Mouse (Mus musculus) intestine, embryonic 14.5 days (tissue): ENCODE data around the gene Fam214a. TPM values are rescaled to one million over a fixed set of nuclear protein-coding genes. Genes with fewer than 3 reads are reported as not detected.

Experiments used
- ATAC-seq: fragments of 200-750 bp; cut with Nextera tagmentation; replicated peaks from 2 replicates; pipeline ENCODE4 v1.8.0; 2017; ENCODE audit warnings: low read depth, moderate number of reproducible peaks, moderate TSS enrichment, moderate library complexity; ENCODE audit not compliant: low FRiP score, low TSS enrichment
- DNase-seq: peaks from one replicate; pipeline ENCODE4 v3.0.0-alpha.2; 2018; ENCODE audit warnings: low spot score
- H3K27ac ChIP-seq: fragments of 300-500 bp; sonication (generic); 2 replicates; pipeline ENCODE4 v1.5.1; 2014; ENCODE audit warnings: low read depth, mild to moderate bottlenecking, control low read depth
- H3K27me3 ChIP-seq: fragments of 300-500 bp; sonication (generic); replicated peaks from 2 replicates; pipeline ENCODE4 v1.6.1; 2014; ENCODE audit warnings: low read length, control low read depth; ENCODE audit not compliant: control insufficient read depth, insufficient read depth
- H3K36me3 ChIP-seq: fragments of 300-500 bp; sonication (generic); 2 replicates; pipeline ENCODE4 v1.6.1; 2014; ENCODE audit warnings: low read length, control low read depth; ENCODE audit not compliant: control insufficient read depth, insufficient read depth
- H3K4me1 ChIP-seq: fragments of 300-500 bp; sonication (generic); replicated peaks from 2 replicates; pipeline ENCODE4 v1.6.1; 2014; ENCODE audit warnings: low read length, control low read depth, mixed read lengths; ENCODE audit not compliant: control insufficient read depth, insufficient read depth
- H3K4me2 ChIP-seq: fragments of 300-500 bp; sonication (generic); 2 replicates; pipeline ENCODE4 v1.6.1; 2014; ENCODE audit warnings: low read length
- H3K4me3 ChIP-seq: fragments of 300-500 bp; sonication (generic); 2 replicates; pipeline ENCODE4 v1.5.1; 2014; ENCODE audit warnings: low read depth, low read length, control low read depth, mixed read lengths
- H3K9ac ChIP-seq: fragments of 300-500 bp; sonication (generic); 2 replicates; pipeline ENCODE4 v1.6.1; 2014; ENCODE audit warnings: mild to moderate bottlenecking, low read length
- H3K9me3 ChIP-seq: fragments of 300-500 bp; sonication (generic); 2 replicates; pipeline ENCODE4 v1.6.1; 2016; ENCODE audit warnings: low read length, control low read depth; ENCODE audit not compliant: control insufficient read depth
- WGBS: fragments of 180-500 bp; shearing (Covaris S2); extraction: QIAGEN DNeasy Blood & Tissue Kit; methylation state at CpG from one replicate; pipeline ENCODE4 v1.1.7; 2014; 5-methylcytosine and 5-hydroxymethylcytosine counted together
- polyA plus RNA-seq: library from polyadenylated mRNA; unstranded; fragments of >200 nt; fragmentation: Nextera tagmentation; extraction: Ambion mirVana; gene quantifications from 2 replicates; pipeline ENCODE4 v1.2.1, GENCODE M21; 2014

Fam214a gene
- polyA plus RNA-seq, 1 experiment from 2014 or later = 8.9 TPM

- DNase-seq (no peak), ATAC-seq (no peak)
- no peak overlapping the region for H3K27ac ChIP-seq
- no peaks in the 10 kb centered on the region for H3K9me3 ChIP-seq
- H3K36me3 ChIP-seq = peaks cover 23% of the 10 kb centered on the region
- no peak overlapping the region for H3K4me2 ChIP-seq
- no peak overlapping the region for H3K9ac ChIP-seq
- no peaks in the 10 kb centered on the region for H3K27me3 ChIP-seq
- H3K4me3 ChIP-seq = no peak overlapping the region
- H3K4me1 ChIP-seq = 0 out of 2 replicates have a peak, but pooled peaks cover 2% of the 10 kb centered on the region
- WGBS = 59% methylated on average over 3 of the region's 3 CpGs
Measured at GRCm38 (mm10) chr9:75049100-75049499, 96.4 kb downstream of the Fam214a start.

- ATAC-seq (no peak), DNase-seq (peak; percentile 73)
- H3K4me3 ChIP-seq = no peak overlapping the region
- no peak overlapping the region for H3K27ac ChIP-seq
- H3K9me3 ChIP-seq = no peaks in the 10 kb centered on the region
- peaks cover 22% of the 10 kb centered on the region for H3K36me3 ChIP-seq
- 0 out of 2 replicates have a peak, but pooled peaks cover 5% of the 10 kb centered on the region for H3K4me1 ChIP-seq
- no peak overlapping the region for H3K9ac ChIP-seq
- no peak overlapping the region for H3K4me2 ChIP-seq
- WGBS = 32% methylated on average over 3 of the region's 3 CpGs
- H3K27me3 ChIP-seq = no peaks in the 10 kb centered on the region
Measured at GRCm38 (mm10) chr9:75050003-75050402, 97.3 kb downstream of the Fam214a start.

- Histone ChIP-seq H3K9me3 (no peaks in the 10 kb centered on the region), H3K9ac (no peak overlapping the region), H3K4me3 (no peak overlapping the region), H3K4me2 (no peak overlapping the region), H3K36me3 (peaks cover 17% of the 10 kb centered on the region), H3K27ac (no peak overlapping the region), H3K4me1 (0 out of 2 replicates have a peak, but pooled peaks cover 5% of the 10 kb centered on the region), H3K27me3 (no peaks in the 10 kb centered on the region)
- WGBS = 94% methylated on average over 4 of the region's 4 CpGs
- ATAC-seq (no peak), DNase-seq (no peak)
Measured at GRCm38 (mm10) chr9:75051841-75052240, 99.2 kb downstream of the Fam214a start.

DNA sequence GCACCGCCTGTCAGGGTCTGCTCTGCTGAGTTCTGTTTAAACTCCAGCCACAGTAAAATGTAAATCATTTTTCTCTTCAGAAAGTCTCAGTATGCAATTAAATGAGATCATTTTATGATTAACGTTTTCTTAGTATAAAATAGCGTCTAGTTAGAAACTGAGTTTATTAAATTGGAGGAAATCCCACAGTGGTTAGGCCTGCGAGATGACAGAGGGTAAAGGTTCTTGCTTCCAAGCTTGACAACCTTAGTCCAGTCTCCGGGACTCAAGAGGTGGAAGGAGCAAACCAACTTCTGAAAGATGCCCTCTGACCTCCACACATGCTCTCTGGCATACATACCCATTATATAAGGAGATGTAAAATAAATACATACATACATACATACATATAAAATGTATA, 102.4 kb downstream of the Fam214a start:
- no peak overlapping the region for H3K27ac ChIP-seq
- H3K9ac ChIP-seq = no peak overlapping the region
- 65% methylated on average over 5 of the region's 5 CpGs for WGBS
- ATAC-seq = no peak
- H3K27me3 ChIP-seq = no peaks in the 10 kb centered on the region
- DNase-seq = no peak
- H3K4me1 ChIP-seq = 0 out of 2 replicates have a peak, but pooled peaks cover 2% of the 10 kb centered on the region
- no peak overlapping the region for H3K4me2 ChIP-seq
- no peak overlapping the region for H3K4me3 ChIP-seq
- H3K36me3 ChIP-seq = peaks cover 40% of the 10 kb centered on the region
- H3K9me3 ChIP-seq = no peaks in the 10 kb centered on the region

- Histone ChIP-seq H3K9me3 (no peaks in the 10 kb centered on the region), H3K27me3 (no peaks in the 10 kb centered on the region), H3K9ac (no peak overlapping the region), H3K4me2 (no peak overlapping the region), H3K4me1 (no peaks in the 10 kb centered on the region), H3K4me3 (no peak overlapping the region), H3K36me3 (peaks cover 2% of the 10 kb centered on the region), H3K27ac (no peak overlapping the region)
- 61% methylated on average over 9 of the region's 9 CpGs for WGBS
- ATAC-seq = no peak
- no peak for DNase-seq
Measured at GRCm38 (mm10) chr9:75064678-75065331, 112.1 kb downstream of the Fam214a start.

GRCm38 (mm10) chr9:75070457-75071028, 117.9 kb downstream of the Fam214a start, which contains the start of gene Myo5a:
Gene Myo5a, plus strand, starts transcription at chr9:75071015.
- DNase-seq (no peak), ATAC-seq (peak; percentile 3; the same call in 1 of the 2 replicates)
- peak within 1 kb of the TSS; percentile 66 for H3K4me3 ChIP-seq
- no peaks in the 10 kb centered on the region for H3K36me3 ChIP-seq
- H3K27ac ChIP-seq = peak within 1 kb of the TSS; percentile 82
- no peaks in the 10 kb centered on the region for H3K9me3 ChIP-seq
- 21% methylated on average over 23 of the region's 23 CpGs for WGBS
- H3K4me2 ChIP-seq = peak within 1 kb of the TSS; percentile 85
- H3K4me1 ChIP-seq = peaks cover 7% of the 10 kb centered on the region; the same call in 1 of the 2 replicates
- H3K9ac ChIP-seq = peak within 1 kb of the TSS; percentile 71
- H3K27me3 ChIP-seq = no peaks in the 10 kb centered on the region

GRCm38 (mm10) chr9:75071029-75071705, 118.5 kb downstream of the Fam214a start:
- peaks cover 7% of the 10 kb centered on the region; the same call in 1 of the 2 replicates for H3K4me1 ChIP-seq
- ATAC-seq (peak; percentile 97), DNase-seq (peak; percentile 91)
- H3K9me3 ChIP-seq = no peaks in the 10 kb centered on the region
- peak overlapping the region; percentile 71 for H3K9ac ChIP-seq
- H3K27me3 ChIP-seq = no peaks in the 10 kb centered on the region
- whole genome bisulfite sequencing = under 1% methylated on average over 69 of the region's 92 CpGs
- peak overlapping the region; percentile 82 for H3K27ac ChIP-seq
- peak overlapping the region; percentile 66 for H3K4me3 ChIP-seq
- H3K36me3 ChIP-seq = no peaks in the 10 kb centered on the region
- H3K4me2 ChIP-seq = peak overlapping the region; percentile 85

GRCm38 (mm10) chr9:75071706-75072192, 119.1 kb downstream of the Fam214a start:
- no peak for DNase-seq
- under 1% methylated on average over 29 of the region's 29 CpGs for WGBS
- ATAC-seq = no peak

More at GRCm38 (mm10) chr9:75071706-75072192, 119.1 kb downstream of the Fam214a start:
- no peaks in the 10 kb centered on the region for H3K9me3 ChIP-seq
- H3K27me3 ChIP-seq = no peaks in the 10 kb centered on the region
- peak overlapping the region; percentile 85 for H3K4me2 ChIP-seq
- H3K27ac ChIP-seq = peak overlapping the region; percentile 82
- peaks cover 7% of the 10 kb centered on the region; the same call in 1 of the 2 replicates for H3K4me1 ChIP-seq
- peak overlapping the region; percentile 66 for H3K4me3 ChIP-seq
- peak overlapping the region; percentile 71 for H3K9ac ChIP-seq
- no peaks in the 10 kb centered on the region for H3K36me3 ChIP-seq
